Mouse (Mus musculus): ENCODE results near the gene Krt2. TPM values are rescaled to one million over a fixed set of nuclear protein-coding genes. Genes with fewer than 3 reads are reported as not detected.

The Krt2 gene
- not detected for polyA plus RNA-seq (2017; shearing (Covaris generic))

GRCm38 (mm10) chr15:101817875-101818274 lies at the start of gene Krt2:
TSS of gene Krt2 (minus strand) at chr15:101818169.

DNA sequence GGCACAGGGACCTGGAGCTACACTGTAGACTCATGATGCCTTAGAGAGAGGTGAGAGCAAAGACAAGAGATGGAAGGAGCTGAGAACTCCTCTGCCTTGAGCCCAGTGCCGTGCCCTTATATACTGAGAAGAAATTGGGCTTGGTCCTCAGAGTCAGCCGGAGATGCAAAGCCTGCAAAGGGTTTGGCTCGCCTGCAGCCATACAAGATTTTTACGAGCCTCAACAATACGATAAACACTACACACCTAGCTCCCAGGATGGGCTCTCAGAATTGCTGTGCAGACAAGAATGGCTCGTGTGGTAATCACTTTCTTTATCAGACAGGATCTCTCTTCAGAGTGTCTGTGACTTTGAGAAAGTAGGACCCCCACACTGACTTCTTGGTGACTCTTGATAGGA lies 32.7 kb upstream of the Krt2 start, which contains the start of gene Krt1:
Gene Krt1 (minus strand): TSS at position 101 of the 400 bp plus-strand sequence.

GRCm38 (mm10) chr15:101802296-101802835 lies 15.6 kb downstream of the Krt2 start, which contains the start of gene Krt73:
TSS of gene Krt73 (minus strand) at chr15:101802346.

GRCm38 (mm10) chr15:101786360-101786759 lies 31.6 kb downstream of the Krt2 start, which contains the start of gene Krt72:
TSS of gene Krt72 (minus strand) at chr15:101786460.

Other genes with a start within 250 kb of the Krt2 start
- gene Krt75, start 244.3 kb downstream of the Krt2 start, polyA plus RNA-seq (2017; shearing (Covaris generic)) = 0.61 TPM
- not detected for gene Gm5414, start 190.0 kb downstream of the Krt2 start, polyA plus RNA-seq (2017; shearing (Covaris generic))
- gene Gm5478, start 170.8 kb downstream of the Krt2 start, polyA plus RNA-seq (2017; shearing (Covaris generic)) = not detected
- not detected for gene Krt6b, start 137.9 kb downstream of the Krt2 start, polyA plus RNA-seq (2017; shearing (Covaris generic))
- not detected for gene Krt6a, start 123.9 kb downstream of the Krt2 start, polyA plus RNA-seq (2017; shearing (Covaris generic))
- gene Krt5, start 105.3 kb downstream of the Krt2 start, polyA plus RNA-seq (2017; shearing (Covaris generic)) = not detected
- not detected for gene Krt71, start 75.1 kb downstream of the Krt2 start, polyA plus RNA-seq (2017; shearing (Covaris generic))
- gene Krt72, start 31.7 kb downstream of the Krt2 start, polyA plus RNA-seq (2017; shearing (Covaris generic)) = not detected
- gene Krt73, start 15.8 kb downstream of the Krt2 start, polyA plus RNA-seq (2017; shearing (Covaris generic)) = 0.17 TPM
- not detected for gene Krt1, start 32.6 kb upstream of the Krt2 start, polyA plus RNA-seq (2017; shearing (Covaris generic))
- gene Krt77, start 51.5 kb upstream of the Krt2 start, polyA plus RNA-seq (2017; shearing (Covaris generic)) = not detected
- gene Krt76, start 74.8 kb upstream of the Krt2 start, polyA plus RNA-seq (2017; shearing (Covaris generic)) = not detected
- not detected for gene Krt4, start 106.6 kb upstream of the Krt2 start, polyA plus RNA-seq (2017; shearing (Covaris generic))
- 0.89 TPM for gene Krt79, start 122.2 kb upstream of the Krt2 start, polyA plus RNA-seq (2017; shearing (Covaris generic))
- gene Krt78, start 136.1 kb upstream of the Krt2 start, polyA plus RNA-seq (2017; shearing (Covaris generic)) = not detected
- gene Krt8, start 186.3 kb upstream of the Krt2 start, polyA plus RNA-seq (2017; shearing (Covaris generic)) = 0.69 TPM
- 0.39 TPM for gene Krt18, start 210.0 kb upstream of the Krt2 start, polyA plus RNA-seq (2017; shearing (Covaris generic))